13 mouse cellular contexts compared by ENCODE assay signal in the genomic region with DNA sequence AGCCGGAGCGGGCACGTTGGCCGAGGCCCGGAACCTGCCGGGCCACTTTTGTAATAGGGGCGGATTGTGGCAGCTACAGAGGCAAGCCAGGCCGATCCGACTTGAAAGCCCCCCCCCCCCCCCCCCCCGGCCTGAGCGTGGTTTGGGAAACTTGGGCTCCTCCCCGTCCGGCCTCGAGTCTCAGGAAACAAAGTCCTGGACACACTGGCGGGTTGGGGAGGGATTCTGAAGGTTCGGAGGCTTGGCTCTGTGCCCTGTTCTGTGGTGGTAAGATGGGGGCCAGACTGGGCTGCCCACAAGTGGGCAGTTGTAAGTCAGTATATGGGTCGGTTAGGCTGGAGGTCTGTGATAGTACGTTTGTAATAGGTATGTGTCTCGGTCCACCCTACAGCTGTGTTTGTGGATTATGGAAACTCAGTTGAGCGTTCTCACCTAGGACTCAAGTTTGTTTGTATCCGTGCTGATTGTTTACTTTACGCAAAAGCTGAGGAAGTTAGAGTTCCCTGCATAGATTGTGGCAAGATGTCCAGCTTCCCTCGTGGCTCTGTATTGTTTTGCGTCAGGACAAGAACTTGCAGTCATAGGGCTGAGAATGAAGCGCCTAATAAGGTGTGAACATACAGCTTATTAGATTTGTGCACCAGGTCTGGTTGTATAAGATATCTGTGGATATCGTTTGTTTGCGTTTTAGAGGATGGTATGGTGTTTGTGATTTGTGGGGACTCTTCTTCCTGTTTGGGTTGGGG. TPM values are rescaled to one million over a fixed set of nuclear protein-coding genes. Genes with fewer than 3 reads are reported as not detected.
A peak's percentile ranks its signal among the peaks of the same experiment; 100 is the strongest.
DNase-seq lines count a peak whose midpoint lies in the region; ATAC-seq and TF ChIP-seq lines count a peak whose summit lies in the region.
"Had no signal": no experiment of that assay in that cellular context is flagged by ENCODE, and none has a peak within 500 bp of the region (broad histone marks: within the 10 kb centered on the region; RNA-seq: fewer than 3 reads in every experiment).

No protein-coding gene starts in this region.

- no peaks in the 10 kb centered on the region for H3K36me3 ChIP-seq in embryonic facial prominence, embryonic 15.5 days
- H3K36me3 ChIP-seq in kidney, adult 2 months (ENCODE audit: control insufficient read depth, insufficient read depth, low read length), result no peaks in the 10 kb centered on the region
- no peaks in the 10 kb centered on the region for H3K36me3 ChIP-seq in midbrain, embryonic 12.5 days
- H3K36me3 ChIP-seq: liver, embryonic 13.5 days had no signal

- no peak for ATAC-seq in embryonic facial prominence, embryonic 15.5 days (ENCODE audit: insufficient number of reproducible peaks, low FRiP score, low TSS enrichment, low read depth)
- no peak for ATAC-seq in midbrain, embryonic 12.5 days (ENCODE audit: low FRiP score, low read depth)

- peak overlapping the region; percentile 43 for H3K4me2 ChIP-seq in embryonic facial prominence, embryonic 15.5 days (replicated peaks)
- H3K4me2 ChIP-seq in midbrain, embryonic 12.5 days (replicated peaks), result peak overlapping the region; percentile 47

- H3K4me3 ChIP-seq in layer of hippocampus, adult 2 months, result peak overlapping the region; percentile 52
- H3K4me3 ChIP-seq in embryonic facial prominence, embryonic 15.5 days (replicated peaks), result peak overlapping the region; percentile 34
- peak overlapping the region; percentile 35 for H3K4me3 ChIP-seq in kidney, adult 2 months (ENCODE audit: insufficient read depth, low read depth, low read length)
- peak overlapping the region; percentile 3; the same call in 1 of the 2 replicates for H3K4me3 ChIP-seq in midbrain, embryonic 12.5 days
- H3K4me3 ChIP-seq: liver, embryonic 13.5 days; myocyte had no signal

- no peak overlapping the region for H3K9ac ChIP-seq in embryonic facial prominence, embryonic 15.5 days
- no peak overlapping the region; the same call in 1 of the 2 replicates for H3K9ac ChIP-seq in midbrain, embryonic 12.5 days (replicated peaks)
- H3K9ac ChIP-seq: liver, embryonic 13.5 days had no signal

- 11% methylated on average over 25 of the region's 27 CpGs for WGBS in embryonic facial prominence, embryonic 15.5 days
- WGBS in kidney, adult 2 months, result 13% methylated on average over 27 of the region's 27 CpGs
- WGBS in midbrain, embryonic 12.5 days, result 3% methylated on average over 24 of the region's 27 CpGs

- no peak for TF ChIP-seq POLR2A in kidney, adult 2 months (IDR thresholded peaks at IDR 0.05; ENCODE audit: low read depth, low read length)

- H3K27ac ChIP-seq in layer of hippocampus, adult 2 months, result peak overlapping the region; percentile 98
- 0 out of 2 replicates have a peak overlapping the region, but pooled peaks have one; percentile 35 for H3K27ac ChIP-seq in embryonic facial prominence, embryonic 15.5 days (replicated peaks)
- peak overlapping the region; percentile 87 for H3K27ac ChIP-seq in kidney, adult 2 months (ENCODE audit: insufficient read depth, low read depth, low read length)
- no peak overlapping the region for H3K27ac ChIP-seq in midbrain, embryonic 12.5 days (replicated peaks)
- H3K27ac ChIP-seq: liver, embryonic 13.5 days had no signal

- no peaks in the 10 kb centered on the region for H3K9me3 ChIP-seq in embryonic facial prominence, embryonic 15.5 days (replicated peaks)
- H3K9me3 ChIP-seq in midbrain, embryonic 12.5 days, result no peaks in the 10 kb centered on the region
- H3K9me3 ChIP-seq: liver, embryonic 13.5 days had no signal

- peaks cover 97% of the 10 kb centered on the region for H3K27me3 ChIP-seq in embryonic facial prominence, embryonic 15.5 days
- H3K27me3 ChIP-seq in kidney, adult 2 months (replicated peaks; ENCODE audit: control insufficient read depth, insufficient read depth, low read length), result no peaks in the 10 kb centered on the region
- peaks cover 90% of the 10 kb centered on the region for H3K27me3 ChIP-seq in midbrain, embryonic 12.5 days

- DNase-seq in layer of hippocampus, adult 2 months (ENCODE audit: low spot score in 2 of 2), result no peak
- DNase-seq in layer of hippocampus, adult 8-10 months (ENCODE audit: low spot score in 2 of 2), result no peak
- no peak for DNase-seq in kidney, adult 2 months
- no peak for DNase-seq in left cerebral cortex, adult 11 months (ENCODE audit: low spot score)
- DNase-seq in thymus, postnatal 14 days, result no peak
- DNase-seq in left cerebral cortex, adult 9 months (ENCODE audit: low spot score in 2 of 2), result no peak
- DNase-seq: adrenal gland, adult 2 months; cerebellum, postnatal 25 days; liver, embryonic 13.5 days had no signal

- peaks cover 37% of the 10 kb centered on the region for H3K4me1 ChIP-seq in embryonic facial prominence, embryonic 15.5 days
- peaks cover 11% of the 10 kb centered on the region; the same call in 1 of the 2 replicates for H3K4me1 ChIP-seq in kidney, adult 2 months (ENCODE audit: control insufficient read depth, insufficient read depth, low read length)
- peaks cover 66% of the 10 kb centered on the region for H3K4me1 ChIP-seq in midbrain, embryonic 12.5 days
- H3K4me1 ChIP-seq: liver, embryonic 13.5 days had no signal

- no peak for TF ChIP-seq CTCF in layer of hippocampus, adult 2 months (conservative IDR thresholded peaks at IDR 0.05)
- TF ChIP-seq CTCF in kidney, adult 2 months (conservative IDR thresholded peaks at IDR 0.05; ENCODE audit: insufficient read depth, insufficient read length, low read depth, low read length), result no peak

RNA-seq across cellular contexts. Expression of gene Emx2, which starts 10.1 kb away (rescaled TPM):
- 10 to 100 TPM; 26.6 to 29.8 TPM for total RNA-seq in layer of hippocampus, adult 2 months (2021)
- 10 to 100 TPM; 17.4 to 25.8 (median 21.9) TPM for total RNA-seq in layer of hippocampus, adult 8-10 months (2022)
- 15.6 and 18.2 TPM in 2 replicates for polyA plus RNA-seq in embryonic facial prominence, embryonic 15.5 days (2015; fragmentation: Nextera tagmentation; extraction: Ambion mirVana)
- 14.3 and 19.2 TPM in 2 replicates for polyA plus RNA-seq in kidney, adult 2 months (2012; rRNA removed)
- polyA plus RNA-seq in midbrain, embryonic 12.5 days (2016; fragmentation: Nextera tagmentation; extraction: Ambion mirVana), result 17.9 and 23.7 TPM in 2 replicates
- polyA plus RNA-seq: liver, embryonic 13.5 days; myocyte; spleen, adult 2 months had no signal
